ENCODE assay signal across 18 mouse cellular contexts in genomic region chr2:129514401-129514667, GRCm38 (mm10). TPM values are rescaled to one million over a fixed set of nuclear protein-coding genes. Genes with fewer than 3 reads are reported as not detected.
A peak's percentile ranks its signal among the peaks of the same experiment; 100 is the strongest.
DNase-seq lines count a peak whose midpoint lies in the region; ATAC-seq and TF ChIP-seq lines count a peak whose summit lies in the region.
"Had no signal": no experiment of that assay in that cellular context is flagged by ENCODE, and none has a peak within 500 bp of the region (broad histone marks: within the 10 kb centered on the region; RNA-seq: fewer than 3 reads in every experiment).

No protein-coding gene starts in this region.

- TF ChIP-seq EP300 in lung, postnatal 0 days (IDR thresholded peaks at IDR 0.05): no peak

- no peak for ATAC-seq in heart, embryonic 13.5 days (ENCODE audit: extremely low read depth, insufficient number of reproducible peaks, low FRiP score, low TSS enrichment)
- no peak for ATAC-seq in lung, embryonic 14.5 days (ENCODE audit: insufficient read depth)
- no peak for ATAC-seq in lung, postnatal 0 days
- ATAC-seq: hindbrain, embryonic 16.5 days had no signal

- 0 out of 2 replicates have a peak overlapping the region, but pooled peaks have one; percentile 6 for H3K27ac ChIP-seq in heart, embryonic 13.5 days (replicated peaks)
- no peak overlapping the region for H3K27ac ChIP-seq in lung, embryonic 14.5 days (ENCODE audit: low read depth)
- H3K27ac ChIP-seq in lung, postnatal 0 days (ENCODE audit: low read length): no peak overlapping the region
- H3K27ac ChIP-seq in cortical plate, adult 2 months (ENCODE audit: insufficient read depth, low read length): peak overlapping the region; percentile 90
- H3K27ac ChIP-seq in olfactory bulb, adult 2 months (ENCODE audit: insufficient read depth, low read depth, low read length): 0 out of 2 replicates have a peak overlapping the region, but pooled peaks have one; percentile 40
- H3K27ac ChIP-seq: forebrain, embryonic 10.5 days; heart, adult 2 months; limb, embryonic 15.5 days had no signal

- no peak for TF ChIP-seq POLR2A in cortical plate, adult 2 months (IDR thresholded peaks at IDR 0.05; ENCODE audit: extremely low read depth, insufficient read depth, low read length)
- no peak for TF ChIP-seq POLR2A in olfactory bulb, adult 2 months (IDR thresholded peaks at IDR 0.05; ENCODE audit: insufficient read depth, low read depth, low read length)

- no peak for TF ChIP-seq CTCF in lung, embryonic 14.5 days (IDR thresholded peaks at IDR 0.05; ENCODE audit: low read depth)
- no peak for TF ChIP-seq CTCF in lung, postnatal 0 days (IDR thresholded peaks at IDR 0.05)
- no peak for TF ChIP-seq CTCF in cortical plate, adult 2 months (IDR thresholded peaks at IDR 0.05; ENCODE audit: extremely low read depth, insufficient read depth, low read length)
- no peak for TF ChIP-seq CTCF in olfactory bulb, adult 2 months (IDR thresholded peaks at IDR 0.05; ENCODE audit: insufficient read depth, low read depth, low read length)

- H3K36me3 ChIP-seq in heart, embryonic 13.5 days: no peaks in the 10 kb centered on the region
- H3K36me3 ChIP-seq in lung, embryonic 14.5 days (ENCODE audit: insufficient read depth): no peaks in the 10 kb centered on the region
- no peaks in the 10 kb centered on the region for H3K36me3 ChIP-seq in lung, postnatal 0 days (ENCODE audit: insufficient read depth, low read length)
- H3K36me3 ChIP-seq: forebrain, embryonic 10.5 days; G1E; limb, embryonic 15.5 days had no signal

- no peak overlapping the region for H3K9ac ChIP-seq in heart, embryonic 13.5 days
- H3K9ac ChIP-seq in lung, embryonic 14.5 days: no peak overlapping the region
- H3K9ac ChIP-seq in lung, postnatal 0 days (replicated peaks; ENCODE audit: low read depth): no peak overlapping the region
- H3K9ac ChIP-seq: limb, embryonic 15.5 days had no signal

- no peaks in the 10 kb centered on the region for H3K9me3 ChIP-seq in heart, embryonic 13.5 days
- no peaks in the 10 kb centered on the region for H3K9me3 ChIP-seq in lung, embryonic 14.5 days (ENCODE audit: low read depth, low read length)
- no peaks in the 10 kb centered on the region for H3K9me3 ChIP-seq in lung, postnatal 0 days (ENCODE audit: low read length)
- H3K9me3 ChIP-seq: forebrain, embryonic 10.5 days; G1E; limb, embryonic 15.5 days had no signal

- intact Hi-C loops in heart, postnatal 14 days (cut with DNase I): no loop called here

- DNase-seq in heart, postnatal 14 days: no peak
- DNase-seq in lung, embryonic 14.5 days: peak; percentile 7
- no peak for DNase-seq in lung, postnatal 0 days (ENCODE audit: low spot score)
- no peak for DNase-seq in embryo, embryonic 10 days (ENCODE audit: low spot score)
- DNase-seq in layer of hippocampus, adult 8-10 months (ENCODE audit: low spot score in 2 of 2): no peak
- DNase-seq: cerebellum, adult 2 months had no signal

- no peaks in the 10 kb centered on the region for H3K27me3 ChIP-seq in heart, embryonic 13.5 days (replicated peaks)
- no peaks in the 10 kb centered on the region for H3K27me3 ChIP-seq in lung, embryonic 14.5 days (ENCODE audit: insufficient read depth, low read length)
- H3K27me3 ChIP-seq in lung, postnatal 0 days (replicated peaks; ENCODE audit: insufficient read depth, low read length): no peaks in the 10 kb centered on the region
- H3K27me3 ChIP-seq: limb, embryonic 15.5 days had no signal

- no peak overlapping the region for H3K4me2 ChIP-seq in heart, embryonic 13.5 days
- H3K4me2 ChIP-seq in lung, embryonic 14.5 days: no peak overlapping the region
- no peak overlapping the region for H3K4me2 ChIP-seq in lung, postnatal 0 days (replicated peaks; ENCODE audit: low read depth, low read length)
- H3K4me2 ChIP-seq: limb, embryonic 15.5 days had no signal

- peaks cover 36% of the 10 kb centered on the region for H3K4me1 ChIP-seq in heart, embryonic 13.5 days
- H3K4me1 ChIP-seq in lung, embryonic 14.5 days (ENCODE audit: insufficient read depth): no peaks in the 10 kb centered on the region
- no peaks in the 10 kb centered on the region for H3K4me1 ChIP-seq in lung, postnatal 0 days (ENCODE audit: insufficient read depth, low read depth, low read length)
- H3K4me1 ChIP-seq in cortical plate, adult 2 months (ENCODE audit: control insufficient read depth, insufficient read depth, low read length): 0 out of 2 replicates have a peak, but pooled peaks cover 2% of the 10 kb centered on the region
- peaks cover 8% of the 10 kb centered on the region; the same call in 1 of the 2 replicates for H3K4me1 ChIP-seq in olfactory bulb, adult 2 months (ENCODE audit: control insufficient read depth, insufficient read depth, low read length)

- H3K4me3 ChIP-seq in heart, embryonic 13.5 days: no peak overlapping the region
- no peak overlapping the region for H3K4me3 ChIP-seq in lung, embryonic 14.5 days (ENCODE audit: low read depth, low read length)
- H3K4me3 ChIP-seq in lung, postnatal 0 days (ENCODE audit: low read depth, low read length): no peak overlapping the region
- no peak overlapping the region for H3K4me3 ChIP-seq in cortical plate, adult 2 months (ENCODE audit: insufficient read depth, low read length)
- H3K4me3 ChIP-seq in olfactory bulb, adult 2 months (ENCODE audit: insufficient read depth, low read depth, low read length): no peak overlapping the region
- H3K4me3 ChIP-seq: forebrain, embryonic 10.5 days; heart, adult 2 months; limb, embryonic 15.5 days; myocyte had no signal

RNA-seq across cellular contexts. Expression of gene F830045P16Rik, which starts 22.1 kb away (rescaled TPM):
- polyA plus RNA-seq in heart, embryonic 13.5 days (2015; fragmentation: Nextera tagmentation; extraction: Ambion mirVana): not detected in 2 replicates
- under 1 TPM; 0.14 to 0.15 TPM for total RNA-seq in heart, postnatal 14 days (2021)
- polyA plus RNA-seq in lung, embryonic 14.5 days (2014; fragmentation: Nextera tagmentation; extraction: Ambion mirVana): not detected in 2 replicates
- polyA plus RNA-seq in lung, postnatal 0 days (2015; fragmentation: Nextera tagmentation; extraction: Ambion mirVana): not detected in 2 replicates
- 0.08 TPM in 1 of 2 replicates, not detected in the other for polyA plus RNA-seq in cortical plate, adult 2 months (2012; rRNA removed)
- not detected in 2 replicates for polyA plus RNA-seq in olfactory bulb, adult 2 months (2012; ENCODE audit: insufficient read depth, insufficient read length, low replicate concordance, missing spikeins)
- 1 to 10 TPM in 2 of 4 experiments, under 1 TPM in 2; 0.24 to 1.8 (median 0.93) TPM for total RNA-seq in layer of hippocampus, adult 8-10 months (2022)
- total RNA-seq: adrenal gland, postnatal 36 days; G1E had no signal
- polyA plus RNA-seq: embryonic facial prominence, embryonic 11.5 days; forebrain, embryonic 10.5 days; G1E; heart, adult 2 months; hindbrain, embryonic 16.5 days; kidney, embryonic 14.5 days; myocyte had no signal

Comparison
In these comparisons a context has a peak if more than half of its experiments do, and no peak if none do; other contexts are left out.
1. H3K27ac ChIP-seq: peak in heart, embryonic 13.5 days (single experiment), cortical plate, adult 2 months (single experiment) and olfactory bulb, adult 2 months (single experiment); none in lung, embryonic 14.5 days (single experiment) and lung, postnatal 0 days (single experiment).